ENCODE assay signal across 22 mouse cellular contexts in genomic region chr11:83662204-83662603, GRCm38 (mm10). TPM values are rescaled to one million over a fixed set of nuclear protein-coding genes. Genes with fewer than 3 reads are reported as not detected.
A peak's percentile ranks its signal among the peaks of the same experiment; 100 is the strongest.
DNase-seq lines count a peak whose midpoint lies in the region; ATAC-seq and TF ChIP-seq lines count a peak whose summit lies in the region.
"Had no signal": no experiment of that assay in that cellular context is flagged by ENCODE, and none has a peak within 500 bp of the region (broad histone marks: within the 10 kb centered on the region; RNA-seq: fewer than 3 reads in every experiment).

Ccl4 (plus strand) TSS chr11:83662584.

- TF ChIP-seq RAD21 in CH12.LX (IDR thresholded peaks at IDR 0.05; ENCODE audit: low read depth, low read length): no peak

- peak within 1 kb of the TSS; percentile 8 for H3K4me2 ChIP-seq in CH12.LX (ENCODE audit: insufficient read depth, low read depth, poor library complexity, severe bottlenecking)
- H3K4me2 ChIP-seq: embryonic facial prominence, embryonic 12.5 days; heart, embryonic 12.5 days; midbrain, embryonic 15.5 days; neural tube, embryonic 15.5 days; stomach, embryonic 15.5 days had no signal

- H3K79me2 ChIP-seq in CH12.LX (replicated peaks; ENCODE audit: control insufficient read depth, extremely low read depth, insufficient read depth, poor library complexity, severe bottlenecking): no peaks in the 10 kb centered on the region

- H3K4me1 ChIP-seq in CH12.LX (ENCODE audit: control insufficient read depth in 1 of 2, insufficient read depth in 2 of 2): peaks cover 3 to 14% of the 10 kb centered on the region in 2 experiments; a peak in 2 of 4 replicates
- H3K4me1 ChIP-seq: embryonic facial prominence, embryonic 12.5 days; heart, embryonic 12.5 days; hindbrain, embryonic 10.5 days; midbrain, embryonic 15.5 days; neural tube, embryonic 15.5 days; stomach, embryonic 15.5 days had no signal

- H3K4me3 ChIP-seq in CH12.LX (replicated peaks in 1 of 3; ENCODE audit: low read depth in 2 of 3, low read length in 2 of 3, poor library complexity in 1 of 3): no peak within 1 kb of the TSS
- H3K4me3 ChIP-seq: embryonic facial prominence, embryonic 12.5 days; heart, embryonic 12.5 days; hindbrain, embryonic 10.5 days; midbrain, embryonic 15.5 days; neural tube, embryonic 15.5 days; stomach, embryonic 15.5 days had no signal

- in situ Hi-C loops in CH12.LX (cut with MboI; ENCODE audit: low pct_ligation_motif_present, low pct_unique_long_range_greater_than_20kb, low sequenced_read_pairs): no loop called here

- DNase-seq in 416B (ENCODE audit: low read depth) (peak; percentile 45), CH12.LX (ENCODE audit: extremely low read depth) (no peak)
- DNase-seq in induced T-regulatory cell, adult 2 months (ENCODE audit: low read depth): peak; percentile 32
- DNase-seq in thymus, adult 18-20 months: peak; percentile 16 to 40
- DNase-seq in urinary bladder, postnatal 36 days (ENCODE audit: low spot score in 2 of 2): no peak
- no peak for DNase-seq in spleen, postnatal 4 days (ENCODE audit: low spot score in 2 of 2)
- DNase-seq: adrenal gland, postnatal 36 days; cerebellum, adult 9-10 months; kidney, postnatal 25 days had no signal

- H3K36me3 ChIP-seq in CH12.LX (replicated peaks in 1 of 2; ENCODE audit: control insufficient read depth in 1 of 2, insufficient read depth in 1 of 2, low read length in 1 of 2): no peaks in the 10 kb centered on the region
- H3K36me3 ChIP-seq: embryonic facial prominence, embryonic 12.5 days; heart, embryonic 12.5 days; hindbrain, embryonic 10.5 days; midbrain, embryonic 15.5 days; neural tube, embryonic 15.5 days; stomach, embryonic 15.5 days had no signal

- no peak for ATAC-seq in erythroblast, adult 5-6 weeks (replicated peaks; ENCODE audit: low FRiP score, poor library complexity, severe bottlenecking)
- ATAC-seq: intestine, embryonic 16.5 days; midbrain, embryonic 15.5 days had no signal

- dilution Hi-C loops in CH12.LX (cut with MboI; ENCODE audit: extremely low pct_ligation_motif_present, extremely low pct_unique_long_range_greater_than_20kb, low sequenced_read_pairs): no loop called here

- H3K9me3 ChIP-seq in CH12.LX (replicated peaks; ENCODE audit: low read length): no peaks in the 10 kb centered on the region
- H3K9me3 ChIP-seq: embryonic facial prominence, embryonic 12.5 days; heart, embryonic 12.5 days; hindbrain, embryonic 10.5 days; midbrain, embryonic 15.5 days; neural tube, embryonic 15.5 days; stomach, embryonic 15.5 days had no signal

- no peak within 1 kb of the TSS for H3K9ac ChIP-seq in CH12.LX (ENCODE audit: insufficient read depth, low read depth)
- H3K9ac ChIP-seq: embryonic facial prominence, embryonic 12.5 days; heart, embryonic 12.5 days; midbrain, embryonic 15.5 days; neural tube, embryonic 15.5 days; stomach, embryonic 15.5 days had no signal

- H3K27ac ChIP-seq in CH12.LX (ENCODE audit: insufficient read depth, low read depth): no peak within 1 kb of the TSS
- H3K27ac ChIP-seq: embryonic facial prominence, embryonic 12.5 days; hindbrain, embryonic 10.5 days; midbrain, embryonic 15.5 days; neural tube, embryonic 15.5 days; stomach, embryonic 15.5 days had no signal

- no peak; the same call in 1 of the 2 replicates for TF ChIP-seq EP300 in CH12.LX (IDR thresholded peaks at IDR 0.05; ENCODE audit: low read length)

- H3K27me3 ChIP-seq in CH12.LX (replicated peaks): peaks cover 10% of the 10 kb centered on the region
- H3K27me3 ChIP-seq: embryonic facial prominence, embryonic 12.5 days; heart, embryonic 12.5 days; midbrain, embryonic 15.5 days; neural tube, embryonic 15.5 days; stomach, embryonic 15.5 days had no signal

- TF ChIP-seq POLR2A in CH12.LX (IDR thresholded peaks at IDR 0.05; ENCODE audit: low read depth, low read length): no peak

- TF ChIP-seq CTCF in CH12.LX (conservative IDR thresholded peaks at IDR 0.05 in 1 of 2, IDR thresholded peaks at IDR 0.05 in 1 of 2; ENCODE audit: low read depth in 2 of 2, low read length in 2 of 2): no peak

TF ChIP-seq in CH12.LX, 34 proteins besides CTCF, POLR2A, EP300 and RAD21:
- TF ChIP-seq NRF1 (IDR thresholded peaks at IDR 0.05; ENCODE audit: low read depth, low read length) (no peak), PAX5 (IDR thresholded peaks at IDR 0.05; ENCODE audit: low read length) (no peak), MYC (IDR thresholded peaks at IDR 0.05; ENCODE audit: low read depth, low read length) (no peak), MEF2A (IDR thresholded peaks at IDR 0.05; ENCODE audit: borderline replicate concordance, low read depth, low read length) (no peak)

RNA-seq across cellular contexts. Expression of gene Ccl4, which starts in this region (rescaled TPM):
- total RNA-seq in CH12.LX (2012; rRNA removed) (6.9 and 7.2 TPM in 2 replicates), CH12.LX (2014; rRNA removed) (7.6 and 12.7 TPM in 2 replicates)
- polyA plus RNA-seq in CH12.LX (2012; ENCODE audit: insufficient read length, low read depth): 24.2 and 26.1 TPM in 2 replicates
- 4.2 and 4.4 TPM in 2 replicates for total RNA-seq in erythroblast, adult 5-6 weeks (2015; ENCODE audit: low replicate concordance)
- total RNA-seq in erythroblast, adult 5-6 weeks (2017; ENCODE audit: low replicate concordance): 5.0 and 9.3 TPM in 2 replicates
- total RNA-seq: gastrocnemius, adult 18-20 months; left cerebral cortex, postnatal 14 days; liver, adult 2 months had no signal
- polyA plus RNA-seq: forebrain, embryonic 11.5 days; lung, embryonic 16.5 days; midbrain, embryonic 15.5 days had no signal

Comparison
In these comparisons a context has a peak if more than half of its experiments do, and no peak if none do; other contexts are left out.
1. DNase-seq: peak in 416B (single experiment), induced T-regulatory cell, adult 2 months (single experiment) and thymus, adult 18-20 months (2 of 2); none in CH12.LX (single experiment), urinary bladder, postnatal 36 days (0 of 2) and spleen, postnatal 4 days (0 of 2).